Comparison of ENCODE assay signal across 8 mouse cellular contexts in the genomic region with DNA sequence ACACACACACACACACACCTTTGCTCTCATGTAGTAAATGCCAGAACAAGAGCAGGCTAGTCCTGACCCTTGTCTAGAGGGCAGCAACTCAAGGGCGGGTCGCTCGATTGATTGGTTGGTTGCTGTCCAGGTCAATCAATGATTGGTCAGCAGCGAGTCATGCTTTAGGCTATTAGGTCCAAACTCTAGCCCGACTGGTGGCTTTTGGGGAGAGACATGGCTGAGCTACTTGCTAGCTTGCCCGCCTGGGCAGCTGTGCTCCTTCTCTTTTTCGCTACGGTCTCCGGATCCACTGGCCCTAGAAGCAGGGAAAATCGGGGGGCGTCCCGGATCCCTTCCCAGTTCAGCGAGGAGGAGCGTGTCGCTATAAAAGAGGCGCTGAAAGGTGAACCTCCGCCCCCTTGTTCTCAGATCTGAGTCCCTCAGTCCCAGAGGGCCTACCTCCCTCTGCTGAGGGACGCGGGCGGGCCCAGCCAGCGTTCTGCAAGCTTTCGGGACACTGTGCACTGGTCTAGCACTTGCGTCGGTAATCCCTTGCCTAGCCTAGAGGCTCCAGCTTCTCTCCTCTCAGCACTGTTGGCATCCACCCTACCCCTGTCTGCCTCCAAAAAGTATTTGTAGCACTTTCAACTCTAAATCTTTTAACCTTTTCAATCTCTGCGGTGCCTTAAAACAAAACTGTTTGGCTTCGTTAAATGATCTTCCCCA. TPM values are rescaled to one million over a fixed set of nuclear protein-coding genes. Genes with fewer than 3 reads are reported as not detected.
DNase-seq lines count a peak whose midpoint lies in the region; ATAC-seq lines count a peak whose summit lies in the region.

Gene Pm20d1 (plus strand): TSS at position 180 of the 708 bp plus-strand sequence.

- no peak within 1 kb of the TSS for H3K27ac ChIP-seq in intestine, embryonic 14.5 days (ENCODE audit: low read depth)
- H3K27ac ChIP-seq in midbrain, embryonic 13.5 days = no peak within 1 kb of the TSS

- ATAC-seq in intestine, embryonic 14.5 days (replicated peaks; ENCODE audit: low FRiP score, low TSS enrichment, low read depth) = peak; percentile 64; the same call in 1 of the 2 replicates
- ATAC-seq in midbrain, embryonic 13.5 days = no peak

- H3K4me3 ChIP-seq in intestine, embryonic 14.5 days (ENCODE audit: low read depth, low read length) = peak within 1 kb of the TSS; percentile 11
- H3K4me3 ChIP-seq in midbrain, embryonic 13.5 days (replicated peaks) = peak within 1 kb of the TSS; percentile 31

- H3K4me1 ChIP-seq in intestine, embryonic 14.5 days (replicated peaks; ENCODE audit: control insufficient read depth, insufficient read depth, low read length) = no peaks in the 10 kb centered on the region; the same call in 1 of the 2 replicates
- H3K4me1 ChIP-seq in midbrain, embryonic 13.5 days (replicated peaks) = no peaks in the 10 kb centered on the region; the same call in 1 of the 2 replicates

- WGBS in intestine, embryonic 14.5 days = 9% methylated on average over 26 of the region's 26 CpGs
- 6% methylated on average over 26 of the region's 26 CpGs for WGBS in midbrain, embryonic 13.5 days

- no peaks in the 10 kb centered on the region for H3K9me3 ChIP-seq in intestine, embryonic 14.5 days (ENCODE audit: control insufficient read depth, low read length)
- no peaks in the 10 kb centered on the region for H3K9me3 ChIP-seq in midbrain, embryonic 13.5 days

- 0 out of 2 replicates have a peak, but pooled peaks cover 4% of the 10 kb centered on the region for H3K27me3 ChIP-seq in intestine, embryonic 14.5 days (replicated peaks; ENCODE audit: control insufficient read depth, insufficient read depth, low read length)
- H3K27me3 ChIP-seq in midbrain, embryonic 13.5 days = 0 out of 2 replicates have a peak, but pooled peaks cover 7% of the 10 kb centered on the region

- 0 out of 2 replicates have a peak within 1 kb of the TSS, but pooled peaks have one; percentile 22 for H3K9ac ChIP-seq in intestine, embryonic 14.5 days (ENCODE audit: low read length)
- peak within 1 kb of the TSS; percentile 54 for H3K9ac ChIP-seq in midbrain, embryonic 13.5 days (replicated peaks)

- peak within 1 kb of the TSS; percentile 46 for H3K4me2 ChIP-seq in intestine, embryonic 14.5 days (ENCODE audit: low read length)
- H3K4me2 ChIP-seq in midbrain, embryonic 13.5 days (replicated peaks) = peak within 1 kb of the TSS; percentile 53

- peak; percentile 80 for DNase-seq in adrenal gland, postnatal 10 days
- DNase-seq in embryo, embryonic 10 days (ENCODE audit: low spot score) = peak; percentile 83
- peak; percentile 97 for DNase-seq in heart, adult 11 months
- DNase-seq in intestine, embryonic 14.5 days (ENCODE audit: low spot score) = peak; percentile 70
- peak; percentile 47 for DNase-seq in liver
- peak; percentile 65 to 77 for DNase-seq in urinary bladder, adult 18-20 months (ENCODE audit: low spot score in 2 of 2)
- no peak for DNase-seq in spleen, postnatal 14 days (ENCODE audit: low spot score in 2 of 2)

- H3K36me3 ChIP-seq in intestine, embryonic 14.5 days (ENCODE audit: control insufficient read depth, insufficient read depth, low read length) = no peaks in the 10 kb centered on the region
- no peaks in the 10 kb centered on the region for H3K36me3 ChIP-seq in midbrain, embryonic 13.5 days

RNA-seq across cellular contexts. Expression of gene Pm20d1, which starts in this region (rescaled TPM):
- total RNA-seq in adrenal gland, postnatal 10 days (2021) = 10 to 100 TPM; 14.7 to 19.1 TPM
- 0.71 and 1.4 TPM in 2 replicates for polyA plus RNA-seq in intestine, embryonic 14.5 days (2014; fragmentation: Nextera tagmentation; extraction: Ambion mirVana)
- 0.10 and 0.74 TPM in 2 replicates for polyA plus RNA-seq in midbrain, embryonic 13.5 days (2015; fragmentation: Nextera tagmentation; extraction: Ambion mirVana)

Comparison
In these comparisons a context has a peak if more than half of its experiments do, and no peak if none do; other contexts are left out.
1. DNase-seq: peak in adrenal gland, postnatal 10 days (single experiment), embryo, embryonic 10 days (single experiment), heart, adult 11 months (single experiment), intestine, embryonic 14.5 days (single experiment), liver (single experiment) and urinary bladder, adult 18-20 months (2 of 2); none in spleen, postnatal 14 days (0 of 2).